Mouse (Mus musculus): ENCODE measurements around the gene Gm21103. TPM values are rescaled to one million over a fixed set of nuclear protein-coding genes. Genes with fewer than 3 reads are reported as not detected.
"Not testable (repeated sequence)": the region's sequence is repeated elsewhere in the genome, so short reads cannot be mapped to it uniquely, and the experiment has no call there.

Gm21103 gene
- not detected in 2 replicates for polyA plus RNA-seq (2014; fragmentation: Nextera tagmentation; extraction: Ambion mirVana)

DNA sequence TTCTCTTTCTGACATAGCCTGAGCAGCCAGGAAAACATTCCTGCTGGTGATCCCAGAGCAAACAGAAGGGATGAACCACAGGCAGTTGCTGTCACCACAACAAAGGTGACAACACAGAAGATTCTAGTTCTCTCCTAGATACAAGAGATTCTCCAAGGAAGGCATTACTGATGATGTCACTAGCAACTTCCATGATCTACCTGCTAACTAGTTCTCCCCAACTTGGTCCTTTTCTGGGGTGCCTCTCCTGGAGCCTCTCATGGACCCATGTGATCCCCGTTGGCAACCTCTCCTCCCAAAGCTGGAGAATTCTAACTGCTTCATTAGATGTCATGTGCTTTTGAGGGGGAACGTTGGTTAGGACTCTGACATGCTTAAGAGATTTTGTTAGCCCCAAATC, at the start of gene Gm21103:
Gene Gm21103 (minus strand): TSS at position 101 of the 400 bp plus-strand sequence.
- not testable (repeated sequence) for H3K4me3 ChIP-seq (ENCODE audit: low read length); H3K4me1 ChIP-seq (ENCODE audit: control insufficient read depth, insufficient read depth, low read length); H3K9me3 ChIP-seq (ENCODE audit: control insufficient read depth, low read length); ATAC-seq (ENCODE audit: low FRiP score, low TSS enrichment); H3K9ac ChIP-seq (ENCODE audit: low read depth, low read length); H3K36me3 ChIP-seq (ENCODE audit: control insufficient read depth, insufficient read depth, low read length); H3K27ac ChIP-seq (ENCODE audit: low read depth, low read length); H3K27me3 ChIP-seq (ENCODE audit: control insufficient read depth, insufficient read depth, low read length); H3K4me2 ChIP-seq (replicated peaks; ENCODE audit: low read depth, low read length)
- WGBS = 79% methylated on average over 2 of the region's 2 CpGs

GRCm38 (mm10) chr14:6343578-6343977, 38.9 kb upstream of the Gm21103 start, which contains the start of gene Gm3618:
Gene Gm3618 (minus strand): TSS chr14:6343678.
- H3K27ac ChIP-seq (ENCODE audit: low read depth, low read length); ATAC-seq (ENCODE audit: low FRiP score, low TSS enrichment); H3K4me3 ChIP-seq (ENCODE audit: low read length); H3K4me1 ChIP-seq (ENCODE audit: control insufficient read depth, insufficient read depth, low read length); H3K4me2 ChIP-seq (replicated peaks; ENCODE audit: low read depth, low read length); H3K9ac ChIP-seq (ENCODE audit: low read depth, low read length); H3K36me3 ChIP-seq (ENCODE audit: control insufficient read depth, insufficient read depth, low read length); H3K27me3 ChIP-seq (ENCODE audit: control insufficient read depth, insufficient read depth, low read length); H3K9me3 ChIP-seq (ENCODE audit: control insufficient read depth, low read length): not testable (repeated sequence)
- WGBS = no CpG with 5 or more reads among the region's 10 CpGs

GRCm38 (mm10) chr14:6286931-6287715, 17.5 kb downstream of the Gm21103 start, which contains the start of gene Gm3411:
Gene Gm3411 (minus strand): TSS chr14:6287250.
- H3K9me3 ChIP-seq (ENCODE audit: control insufficient read depth, low read length); H3K4me1 ChIP-seq (ENCODE audit: control insufficient read depth, insufficient read depth, low read length); H3K36me3 ChIP-seq (ENCODE audit: control insufficient read depth, insufficient read depth, low read length); ATAC-seq (ENCODE audit: low FRiP score, low TSS enrichment); H3K27me3 ChIP-seq (ENCODE audit: control insufficient read depth, insufficient read depth, low read length); H3K27ac ChIP-seq (ENCODE audit: low read depth, low read length): not testable (repeated sequence)
- H3K4me3 ChIP-seq (ENCODE audit: low read length) = peak within 1 kb of the TSS; percentile 35
- H3K9ac ChIP-seq (ENCODE audit: low read depth, low read length) = peak within 1 kb of the TSS; percentile 23; the same call in 1 of the 2 replicates
- peak within 1 kb of the TSS; percentile 51 for H3K4me2 ChIP-seq (replicated peaks; ENCODE audit: low read depth, low read length)
- under 1% methylated on average over 37 of the region's 57 CpGs for WGBS

Other genes starting within 250 kb of the Gm21103 start
- not detected in 2 replicates for gene Gm6337, start 246.6 kb downstream of the Gm21103 start, polyA plus RNA-seq (2014; fragmentation: Nextera tagmentation; extraction: Ambion mirVana)
- 0.90 and 1.2 TPM in 2 replicates for gene Gm8206, start 210.9 kb downstream of the Gm21103 start, polyA plus RNA-seq (2014; fragmentation: Nextera tagmentation; extraction: Ambion mirVana)
- 2.2 TPM in 2 replicates for gene Gm3468, start 196.2 kb downstream of the Gm21103 start, polyA plus RNA-seq (2014; fragmentation: Nextera tagmentation; extraction: Ambion mirVana)
- not detected in 2 replicates for gene Gm3476, start 179.0 kb downstream of the Gm21103 start, polyA plus RNA-seq (2014; fragmentation: Nextera tagmentation; extraction: Ambion mirVana)
- gene Gm21560, start 85.6 kb downstream of the Gm21103 start, polyA plus RNA-seq (2014; fragmentation: Nextera tagmentation; extraction: Ambion mirVana) = not detected in 2 replicates
- 0.74 and 1.1 TPM in 2 replicates for gene Gm3411, start 17.6 kb downstream of the Gm21103 start, polyA plus RNA-seq (2014; fragmentation: Nextera tagmentation; extraction: Ambion mirVana)
- gene Gm3618, start 38.8 kb upstream of the Gm21103 start, polyA plus RNA-seq (2014; fragmentation: Nextera tagmentation; extraction: Ambion mirVana) = not detected in 2 replicates
- gene Gm16440, start 85.5 kb upstream of the Gm21103 start, polyA plus RNA-seq (2014; fragmentation: Nextera tagmentation; extraction: Ambion mirVana) = not detected in 2 replicates
- 0.74 and 1.4 TPM in 2 replicates for gene Gm3591, start 107.6 kb upstream of the Gm21103 start, polyA plus RNA-seq (2014; fragmentation: Nextera tagmentation; extraction: Ambion mirVana)
- gene Gm3594, start 139.8 kb upstream of the Gm21103 start, polyA plus RNA-seq (2014; fragmentation: Nextera tagmentation; extraction: Ambion mirVana) = not detected in 2 replicates
- gene Gm8356, start 232.4 kb upstream of the Gm21103 start, polyA plus RNA-seq (2014; fragmentation: Nextera tagmentation; extraction: Ambion mirVana) = not detected in 2 replicates

Data from kidney, embryonic 14.5 days (tissue).